Mouse (Mus musculus) liver, postnatal 0 days (tissue): ENCODE data around the gene Bicdl2. TPM values are rescaled to one million over a fixed set of nuclear protein-coding genes. Genes with fewer than 3 reads are reported as not detected.

Experiments used
- ATAC-seq: fragments of 200-750 bp; cut with Nextera tagmentation; 2 replicates; pipeline ENCODE4 v1.8.0; 2017; ENCODE audit warnings: mild to moderate bottlenecking, moderate library complexity
- DNase-seq: peaks from one replicate; pipeline ENCODE4 v3.0.0-alpha.2; 2016
- H3K27ac ChIP-seq: fragments of 300-500 bp; sonication (generic); 2 replicates; pipeline ENCODE4 v1.5.1; 2014; ENCODE audit warnings: antibody characterized with exemption, moderate library complexity, mild to moderate bottlenecking, low read depth
- H3K27me3 ChIP-seq: fragments of 300-500 bp; sonication (generic); 2 replicates; pipeline ENCODE4 v1.6.1; 2014; ENCODE audit warnings: low read length, control low read depth, mixed read lengths; ENCODE audit not compliant: insufficient read depth
- H3K36me3 ChIP-seq: fragments of 300-500 bp; sonication (generic); replicated peaks from 2 replicates; pipeline ENCODE4 v1.6.1; 2014; ENCODE audit warnings: mild to moderate bottlenecking, control low read depth, low read length, moderate library complexity, mixed read lengths; ENCODE audit not compliant: insufficient read depth
- H3K4me1 ChIP-seq: fragments of 300-500 bp; sonication (generic); 2 replicates; pipeline ENCODE4 v1.6.1; 2014; ENCODE audit warnings: antibody characterized with exemption, mild to moderate bottlenecking, control low read depth; ENCODE audit not compliant: insufficient read depth
- H3K4me2 ChIP-seq: fragments of 300-500 bp; sonication (generic); 2 replicates; pipeline ENCODE4 v1.6.1; 2014; ENCODE audit warnings: low read depth, mild to moderate bottlenecking, low read length, moderate library complexity, mixed read lengths
- H3K4me3 ChIP-seq: fragments of 300-500 bp; sonication (generic); 2 replicates; pipeline ENCODE4 v1.5.1; 2014; ENCODE audit warnings: low read depth, low read length
- H3K9ac ChIP-seq: fragments of 300-500 bp; sonication (generic); replicated peaks from 2 replicates; pipeline ENCODE4 v1.6.1; 2014; ENCODE audit warnings: mild to moderate bottlenecking, moderate library complexity
- H3K9me3 ChIP-seq: fragments of 300-500 bp; sonication (generic); 2 replicates; pipeline ENCODE4 v1.6.1; 2016; ENCODE audit warnings: mild to moderate bottlenecking, control low read depth, low read length, mixed read lengths
- CTCF ChIP-seq: sonication (generic); IDR thresholded peaks from 2 replicates; pipeline ENCODE4 v1.5.1; 2016; ENCODE audit warnings: antibody characterized with exemption, low read depth
- EP300 ChIP-seq: IDR thresholded peaks from 2 replicates; pipeline ENCODE4 v1.6.1; 2016; ENCODE audit warnings: antibody characterized with exemption, low read depth, mild to moderate bottlenecking
- WGBS: fragments of 180-500 bp; shearing (Covaris S2); extraction: QIAGEN DNeasy Blood & Tissue Kit; methylation state at CpG from one replicate; pipeline ENCODE4 v1.1.7; 2014; ENCODE audit not compliant: insufficient replicate concordance; 5-methylcytosine and 5-hydroxymethylcytosine counted together
- polyA plus RNA-seq: library from polyadenylated mRNA; unstranded; fragments of >200 nt; fragmentation: Nextera tagmentation; extraction: Ambion mirVana; gene quantifications from 2 replicates; pipeline ENCODE4 v1.2.1, GENCODE M21; 2015

Gene Bicdl2
- 0.05 and 0.31 TPM in 2 replicates for polyA plus RNA-seq

- 7% methylated on average over 26 of the region's 27 CpGs for WGBS
- Histone ChIP-seq H3K36me3 (no peaks in the 10 kb centered on the region), H3K9ac (no peak within 1 kb of the TSS; the same call in 1 of the 2 replicates), H3K27ac (no peak within 1 kb of the TSS), H3K9me3 (no peaks in the 10 kb centered on the region), H3K4me1 (0 out of 2 replicates have a peak, but pooled peaks cover 5% of the 10 kb centered on the region), H3K27me3 (peaks cover 30% of the 10 kb centered on the region), H3K4me3 (peak within 1 kb of the TSS; percentile 33), H3K4me2 (peak within 1 kb of the TSS; percentile 49)
- DNase-seq (peak; percentile 74), ATAC-seq (peak; percentile 38; the same call in 1 of the 2 replicates)
- TF ChIP-seq EP300 (no peak), CTCF (peak; percentile 83)
Measured at GRCm38 (mm10) chr17:23660117-23660875, at the start of gene Bicdl2. Bicdl2 (plus strand) TSS chr17:23660506.

- Histone ChIP-seq H3K36me3 (no peaks in the 10 kb centered on the region), H3K27me3 (0 out of 2 replicates have a peak, but pooled peaks cover 4% of the 10 kb centered on the region), H3K4me3 (no peak overlapping the region), H3K9me3 (no peaks in the 10 kb centered on the region), H3K9ac (no peak overlapping the region), H3K4me1 (no peaks in the 10 kb centered on the region), H3K27ac (no peak overlapping the region), H3K4me2 (no peak overlapping the region)
- ATAC-seq = no peak
- DNase-seq = no peak
- 21% methylated on average over 9 of the region's 9 CpGs for WGBS
- TF ChIP-seq CTCF (no peak), EP300 (no peak)
Measured at GRCm38 (mm10) chr17:23617087-23617486, 43.2 kb upstream of the Bicdl2 start.

- Histone ChIP-seq H3K27ac (no peak overlapping the region), H3K27me3 (0 out of 2 replicates have a peak, but pooled peaks cover 4% of the 10 kb centered on the region), H3K4me2 (no peak overlapping the region), H3K9ac (no peak overlapping the region), H3K4me3 (no peak overlapping the region), H3K4me1 (no peaks in the 10 kb centered on the region), H3K36me3 (no peaks in the 10 kb centered on the region), H3K9me3 (no peaks in the 10 kb centered on the region)
- TF ChIP-seq CTCF (no peak), EP300 (no peak)
- DNase-seq (no peak), ATAC-seq (no peak)
- 60% methylated on average over 7 of the region's 7 CpGs for WGBS
Measured at GRCm38 (mm10) chr17:23620351-23620750, 40.0 kb upstream of the Bicdl2 start.

GRCm38 (mm10) chr17:23627813-23628212, 32.5 kb upstream of the Bicdl2 start:
- no peaks in the 10 kb centered on the region for H3K9me3 ChIP-seq
- ATAC-seq (no peak), DNase-seq (no peak)
- 0 out of 2 replicates have a peak, but pooled peaks cover 5% of the 10 kb centered on the region for H3K27me3 ChIP-seq
- no peaks in the 10 kb centered on the region for H3K36me3 ChIP-seq
- H3K4me3 ChIP-seq = no peak overlapping the region
- H3K27ac ChIP-seq = no peak overlapping the region
- no peak overlapping the region for H3K4me2 ChIP-seq
- H3K9ac ChIP-seq = no peak overlapping the region
- 47% methylated on average over 7 of the region's 7 CpGs for WGBS
- no peak for TF ChIP-seq EP300
- no peak for TF ChIP-seq CTCF
- H3K4me1 ChIP-seq = no peaks in the 10 kb centered on the region; the same call in 1 of the 2 replicates

GRCm38 (mm10) chr17:23630195-23631020, 29.9 kb upstream of the Bicdl2 start:
- Histone ChIP-seq H3K9me3 (no peaks in the 10 kb centered on the region), H3K4me3 (no peak overlapping the region), H3K4me2 (no peak overlapping the region), H3K4me1 (no peaks in the 10 kb centered on the region; the same call in 1 of the 2 replicates), H3K27ac (no peak overlapping the region), H3K9ac (no peak overlapping the region), H3K36me3 (no peaks in the 10 kb centered on the region), H3K27me3 (0 out of 2 replicates have a peak, but pooled peaks cover 5% of the 10 kb centered on the region)
- no peak for TF ChIP-seq EP300
- peak; percentile 86 for TF ChIP-seq CTCF
- DNase-seq = peak; percentile 82
- peak; percentile 76 for ATAC-seq
- 13% methylated on average over 22 of the region's 22 CpGs for WGBS

GRCm38 (mm10) chr17:23631241-23631640, 29.1 kb upstream of the Bicdl2 start:
- no peak overlapping the region for H3K4me2 ChIP-seq
- ATAC-seq = no peak
- 0 out of 2 replicates have a peak, but pooled peaks cover 5% of the 10 kb centered on the region for H3K27me3 ChIP-seq
- no peak for DNase-seq
- TF ChIP-seq EP300 = no peak
- TF ChIP-seq CTCF = no peak
- H3K36me3 ChIP-seq = no peaks in the 10 kb centered on the region
- H3K9ac ChIP-seq = no peak overlapping the region
- no peaks in the 10 kb centered on the region; the same call in 1 of the 2 replicates for H3K4me1 ChIP-seq
- H3K27ac ChIP-seq = no peak overlapping the region
- no peaks in the 10 kb centered on the region for H3K9me3 ChIP-seq
- H3K4me3 ChIP-seq = no peak overlapping the region
- WGBS = 57% methylated on average over 8 of the region's 8 CpGs
